Mouse (Mus musculus): ENCODE measurements around the gene Hvcn1.
A peak's percentile ranks its signal among the peaks of the same experiment; 100 is the strongest.

Gene Hvcn1

DNA sequence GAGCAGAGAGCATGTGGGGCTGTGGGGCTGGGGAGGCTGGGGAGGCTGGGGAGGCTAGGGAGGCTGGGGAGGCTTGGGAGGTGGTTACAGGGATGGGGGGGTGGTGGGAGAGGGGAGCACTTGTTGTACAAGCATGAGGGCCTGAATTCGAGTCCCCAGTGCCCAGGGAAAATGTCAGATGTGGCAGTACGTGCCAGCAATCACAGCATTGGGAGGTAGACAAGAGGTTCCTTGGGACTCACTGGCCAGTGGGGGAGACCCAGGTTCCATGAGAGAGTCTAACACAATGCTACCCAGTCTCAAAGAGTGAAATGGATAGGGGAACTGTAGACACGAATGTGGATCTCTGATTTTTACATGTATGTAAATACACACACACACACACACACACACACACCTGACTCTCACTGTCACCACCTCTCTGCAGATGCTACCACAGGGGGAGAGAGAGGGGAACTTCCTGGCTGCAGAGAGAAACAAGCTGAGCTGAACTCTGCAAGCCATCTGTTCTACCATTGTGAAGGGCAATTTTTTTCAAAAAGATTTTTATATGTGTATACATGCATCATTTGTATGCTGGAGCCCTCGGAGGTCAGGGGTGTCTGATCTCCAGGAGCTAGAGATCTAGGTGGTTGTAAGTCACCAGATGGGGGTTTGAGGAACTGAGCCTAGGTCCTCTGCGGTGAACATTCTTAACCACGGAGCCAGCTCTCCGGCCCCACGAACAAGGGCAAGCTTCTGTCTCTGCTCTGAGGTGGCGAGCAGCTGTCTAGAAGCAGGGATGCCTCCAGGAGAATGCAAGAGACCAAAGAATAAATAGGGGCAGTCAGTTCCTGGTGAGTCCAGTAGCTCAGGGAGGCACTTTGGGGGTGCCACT lies 28.0 kb downstream of the Hvcn1 start:
- ATAC-seq (ENCODE audit: low TSS enrichment), result no peak

DNA sequence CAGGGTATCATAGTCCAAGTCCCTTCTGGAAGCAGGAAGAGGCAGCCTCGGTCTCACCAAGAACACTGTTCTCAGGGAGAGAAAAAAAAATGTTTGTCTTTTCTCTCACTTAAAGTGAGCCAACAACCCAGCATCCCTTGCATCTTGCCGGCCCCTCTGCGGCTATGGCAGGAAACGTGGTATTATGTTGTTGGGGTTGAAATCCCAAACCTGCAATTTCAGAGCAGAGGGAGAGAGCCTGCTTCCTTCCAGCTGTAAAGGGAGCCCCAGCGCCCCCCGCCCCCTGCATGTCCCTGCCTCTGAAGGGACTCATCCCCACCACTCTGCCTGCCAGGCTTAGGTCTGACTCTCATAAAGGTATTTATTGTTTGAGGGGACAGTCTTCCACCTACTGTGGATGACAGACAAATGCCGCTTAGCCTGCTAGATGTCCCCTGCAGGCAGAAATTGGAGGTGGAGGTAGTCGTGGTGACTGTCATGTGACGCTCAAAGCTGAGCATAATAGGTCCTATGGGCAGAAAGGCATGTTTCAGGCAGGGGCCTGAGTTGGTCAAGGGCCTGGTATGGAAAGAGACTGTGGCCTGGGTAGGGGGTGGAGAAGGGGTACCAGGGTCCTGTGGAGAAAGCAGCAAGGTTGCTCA lies 28.7 kb downstream of the Hvcn1 start:
- ATAC-seq (ENCODE audit: low TSS enrichment), result no peak

DNA sequence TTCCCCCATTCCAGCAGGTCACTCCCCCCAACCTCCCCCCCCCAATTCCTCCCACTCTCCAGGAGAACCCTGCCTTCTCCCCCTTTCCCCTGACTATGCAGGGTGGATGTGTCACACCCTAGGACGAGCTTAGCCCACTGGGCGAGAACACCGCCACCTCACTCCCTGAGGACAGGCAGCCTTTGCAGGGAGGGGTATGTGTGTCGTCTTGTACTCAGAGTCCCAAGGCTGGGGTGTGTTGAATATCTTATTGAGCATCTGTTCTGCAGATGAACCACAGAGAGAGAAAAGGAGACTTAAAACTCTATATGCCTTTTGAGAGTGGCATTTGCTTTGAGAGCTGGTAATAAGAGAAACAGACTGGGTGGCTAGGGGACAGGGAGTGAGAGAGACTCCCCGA lies 30.6 kb downstream of the Hvcn1 start:
- ATAC-seq (ENCODE audit: low TSS enrichment), result peak; percentile 70

DNA sequence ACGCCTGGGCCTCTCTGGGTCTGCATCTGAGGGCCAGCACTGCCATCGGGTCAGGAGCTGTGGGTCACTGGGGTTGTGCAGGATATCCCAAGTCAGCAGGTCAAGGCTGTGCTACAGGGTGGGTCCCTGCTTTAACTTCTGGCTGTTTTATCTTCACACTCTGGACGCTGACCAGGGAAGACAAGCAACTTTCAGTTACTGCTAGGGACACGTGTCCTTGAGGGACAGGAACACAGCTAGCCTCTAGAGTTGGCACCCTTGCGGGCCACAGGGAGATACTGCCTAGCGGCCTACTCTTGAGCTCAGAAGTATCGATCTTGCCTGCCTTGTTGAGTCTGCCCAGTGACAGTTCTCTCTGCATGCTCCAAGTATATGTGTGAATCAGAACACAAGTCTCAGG lies 33.0 kb downstream of the Hvcn1 start:
- no peak for ATAC-seq (ENCODE audit: low TSS enrichment)

DNA sequence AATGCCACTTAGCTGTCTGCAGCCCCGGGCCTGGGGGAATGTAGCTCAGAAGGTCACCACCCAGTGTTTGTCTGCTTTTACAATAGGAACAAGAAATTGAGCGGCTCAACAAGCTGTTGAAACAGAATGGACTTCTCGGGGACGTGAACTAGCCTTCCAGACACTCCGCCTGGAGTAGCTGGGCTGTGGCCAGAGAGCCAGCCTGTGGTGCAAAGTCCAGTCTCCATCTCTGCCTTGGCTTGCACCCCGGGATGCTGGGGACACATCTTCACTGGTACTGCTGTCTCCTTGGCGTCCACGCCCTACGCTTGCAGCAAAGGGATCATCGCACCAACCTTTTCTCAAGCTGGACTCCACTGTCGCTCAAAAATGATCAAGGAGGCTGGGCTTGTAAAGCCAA lies 33.9 kb downstream of the Hvcn1 start:
- ATAC-seq (ENCODE audit: low TSS enrichment), result no peak

DNA sequence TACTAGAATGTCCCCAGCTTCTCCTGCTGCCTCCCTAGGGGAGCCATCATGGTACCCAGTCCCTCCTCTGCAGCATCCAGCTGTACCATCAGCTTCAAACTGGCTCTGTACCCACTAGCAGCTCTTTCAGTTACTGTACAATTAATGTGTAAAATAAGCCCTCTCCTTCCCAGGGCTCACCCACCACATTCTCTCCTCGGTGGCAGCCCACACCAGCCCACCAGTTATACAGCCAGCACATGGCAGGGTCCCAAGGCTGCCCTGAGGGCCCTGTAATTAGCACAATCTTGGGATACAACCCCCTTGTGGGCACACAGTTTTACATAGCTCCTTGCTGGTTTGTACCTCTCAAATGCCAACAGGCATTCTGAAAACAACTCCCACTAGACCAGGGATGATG lies 34.4 kb downstream of the Hvcn1 start:
- peak; percentile 16; the same call in 1 of the 2 replicates for ATAC-seq (ENCODE audit: low TSS enrichment)

DNA sequence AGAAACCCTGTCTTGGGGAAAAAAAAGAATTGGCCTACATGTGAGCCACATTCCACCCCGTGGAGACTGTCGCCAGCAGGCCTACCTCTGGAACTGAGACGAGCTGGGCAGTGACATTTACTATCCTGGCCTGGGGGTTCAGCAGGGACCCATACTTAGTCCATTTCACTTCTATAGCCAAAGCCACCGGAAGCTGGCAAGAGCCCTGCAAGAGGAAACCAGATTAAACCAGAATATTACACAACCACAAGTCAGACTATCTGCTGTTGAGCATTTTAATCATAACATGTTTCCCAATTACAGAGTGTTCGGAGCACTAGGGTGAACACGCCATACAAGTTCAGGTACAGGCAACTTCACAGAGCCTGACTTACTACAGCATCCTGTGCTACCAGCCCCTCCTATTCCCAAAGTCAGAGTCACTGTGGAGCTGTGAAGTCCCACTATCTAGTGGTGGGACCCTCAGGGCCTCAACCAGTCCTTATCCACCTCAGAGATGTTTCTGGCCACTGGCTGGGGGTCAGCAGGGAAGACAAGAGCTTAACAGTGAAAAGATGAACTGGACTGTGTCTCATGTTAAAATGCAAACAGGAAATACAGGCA lies 36.0 kb downstream of the Hvcn1 start:
- no peak for ATAC-seq (ENCODE audit: low TSS enrichment)

DNA sequence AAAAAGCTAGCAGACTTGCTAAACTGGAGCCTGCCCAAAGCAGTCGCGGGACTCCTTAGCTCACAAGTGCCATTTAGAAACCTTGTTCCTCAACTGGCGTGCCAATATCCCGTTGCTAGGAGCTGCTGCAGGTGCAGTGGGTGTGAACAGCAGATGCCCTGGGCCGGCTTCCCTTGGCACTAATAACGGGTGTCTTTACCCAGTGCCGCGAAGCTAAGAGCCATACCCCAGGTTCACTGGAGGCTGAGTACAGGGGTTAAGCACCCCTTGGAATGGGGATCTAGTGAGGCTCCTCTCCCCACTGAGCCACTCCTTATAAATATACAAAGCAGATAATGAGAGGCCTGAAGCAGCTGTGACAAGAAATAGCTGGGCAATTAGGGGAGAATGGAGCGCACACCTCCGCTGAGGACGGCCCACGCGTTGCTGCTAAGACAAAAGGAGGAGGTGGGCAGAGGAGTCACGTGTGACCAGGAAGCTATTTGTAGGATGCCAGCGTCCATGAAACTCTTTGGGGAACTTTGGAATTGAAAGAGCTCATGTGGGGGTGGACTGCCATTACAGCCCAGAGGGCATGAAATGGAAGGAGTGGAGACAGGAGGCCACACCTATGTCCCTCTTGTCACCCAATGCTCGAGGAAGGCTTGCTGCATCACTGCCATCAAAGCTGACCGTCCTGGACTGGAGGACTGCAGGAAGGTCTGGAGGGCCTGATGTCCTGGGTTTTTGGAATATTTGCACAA lies 37.3 kb downstream of the Hvcn1 start:
- ATAC-seq (ENCODE audit: low TSS enrichment), result no peak

DNA sequence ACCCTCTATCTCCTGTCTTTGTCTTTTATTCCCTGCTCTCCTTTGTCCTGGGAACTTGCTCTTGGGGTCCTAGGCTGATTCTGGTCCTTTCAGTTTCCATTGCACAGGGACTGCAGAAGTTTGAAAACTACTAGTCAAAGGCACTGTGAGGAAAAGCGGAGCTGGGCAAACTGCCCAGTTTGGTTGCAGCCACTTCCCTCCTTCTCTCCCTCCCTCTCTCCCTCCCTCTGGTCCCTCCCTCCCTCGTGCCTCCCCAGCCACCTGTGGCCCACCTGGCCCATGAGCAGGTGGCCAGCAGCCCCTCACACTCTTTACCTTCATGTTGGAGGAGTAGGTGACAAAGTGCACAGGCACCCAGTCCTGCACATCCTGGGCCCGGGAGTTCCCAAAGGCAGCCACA lies 38.6 kb downstream of the Hvcn1 start:
- ATAC-seq (ENCODE audit: low TSS enrichment), result no peak

DNA sequence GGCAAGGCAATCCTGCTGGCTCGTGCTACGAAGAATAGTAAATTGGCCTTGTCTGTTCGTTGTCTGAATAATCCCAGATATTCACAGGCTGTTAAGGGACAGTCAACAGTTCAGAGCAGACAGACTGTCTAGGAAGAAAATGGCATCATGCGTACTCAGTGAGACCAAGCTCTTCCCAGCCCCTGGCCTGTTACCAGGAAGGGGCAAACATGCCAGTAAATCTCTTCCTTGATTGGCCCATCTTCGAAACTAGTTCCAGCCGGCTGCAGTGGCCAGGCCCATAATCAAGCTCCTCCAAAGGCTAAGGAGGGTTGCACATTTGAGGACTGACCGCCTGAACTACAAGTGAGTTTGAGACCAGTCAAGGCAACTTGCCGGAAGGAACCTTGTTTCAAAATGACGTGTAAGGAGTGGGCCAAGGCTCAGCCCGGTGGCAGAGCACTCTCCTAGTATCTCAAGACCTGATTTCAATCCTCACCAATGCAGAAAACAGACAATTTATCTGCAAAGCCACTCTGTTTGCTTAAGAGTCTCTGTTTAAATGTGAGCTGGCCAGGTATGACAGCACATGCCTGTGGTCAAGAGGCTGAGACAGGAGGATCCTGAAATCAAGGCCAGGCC lies 40.1 kb downstream of the Hvcn1 start:
- no peak for ATAC-seq (ENCODE audit: low TSS enrichment)

DNA sequence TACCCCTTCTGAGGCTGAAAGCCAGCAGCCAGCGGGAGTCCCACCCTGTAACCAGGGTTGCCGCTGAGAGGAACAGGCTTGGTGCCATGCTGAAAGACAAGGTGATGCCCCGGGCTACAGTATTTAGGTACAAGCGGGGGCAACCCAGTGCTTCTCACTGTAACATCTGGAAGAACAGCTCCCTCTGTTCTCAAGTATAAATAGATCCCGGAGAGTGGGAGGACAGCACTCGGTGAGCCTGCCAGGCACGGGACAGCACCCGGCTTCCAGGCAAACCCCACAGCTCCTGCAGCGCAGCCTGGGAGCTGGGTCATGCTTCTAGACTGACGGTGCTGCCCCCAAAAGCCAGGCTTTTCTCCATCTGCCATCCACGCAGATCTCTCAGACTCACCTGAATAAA lies 40.9 kb downstream of the Hvcn1 start:
- peak; percentile 72; the same call in 1 of the 2 replicates for ATAC-seq (ENCODE audit: low TSS enrichment)

DNA sequence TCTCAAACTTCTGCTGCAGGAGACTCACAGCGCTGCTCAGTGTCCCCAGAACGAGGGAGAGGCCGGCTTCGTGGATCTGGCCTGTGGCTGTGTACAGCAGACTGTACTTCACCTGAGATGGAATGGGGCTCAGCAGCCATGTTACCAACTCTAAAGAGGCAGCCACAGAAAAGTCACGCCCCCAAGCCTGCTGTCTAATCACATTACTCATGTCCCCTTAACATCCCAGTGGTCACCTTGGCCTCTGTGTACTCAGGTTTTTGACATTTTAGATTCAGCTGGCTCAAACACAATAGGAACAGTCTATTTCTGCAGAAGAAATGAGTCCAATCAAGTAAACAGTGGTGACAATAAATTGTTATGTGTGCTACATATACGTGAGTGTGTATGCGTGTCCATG lies 41.3 kb downstream of the Hvcn1 start:
- ATAC-seq (ENCODE audit: low TSS enrichment), result no peak

DNA sequence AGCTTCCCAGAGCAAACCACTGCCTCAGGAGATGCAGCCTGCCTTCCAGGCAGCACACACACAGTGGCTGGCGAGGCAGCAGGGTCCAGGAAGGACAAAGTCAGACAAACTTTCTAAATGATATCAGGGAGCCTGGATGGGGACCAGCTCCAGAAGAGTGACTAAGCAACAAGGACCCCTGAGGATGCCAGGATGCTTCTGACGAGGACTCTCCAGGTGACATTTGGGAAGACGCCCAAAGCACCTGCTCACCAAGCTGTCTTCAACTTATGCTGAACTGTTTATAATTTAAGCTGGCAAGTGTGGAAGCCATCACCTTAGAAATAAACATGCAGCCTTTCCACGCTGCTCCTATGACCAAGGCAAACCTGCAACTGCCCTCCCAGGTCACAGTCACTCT lies 42.7 kb downstream of the Hvcn1 start:
- ATAC-seq (ENCODE audit: low TSS enrichment), result no peak

DNA sequence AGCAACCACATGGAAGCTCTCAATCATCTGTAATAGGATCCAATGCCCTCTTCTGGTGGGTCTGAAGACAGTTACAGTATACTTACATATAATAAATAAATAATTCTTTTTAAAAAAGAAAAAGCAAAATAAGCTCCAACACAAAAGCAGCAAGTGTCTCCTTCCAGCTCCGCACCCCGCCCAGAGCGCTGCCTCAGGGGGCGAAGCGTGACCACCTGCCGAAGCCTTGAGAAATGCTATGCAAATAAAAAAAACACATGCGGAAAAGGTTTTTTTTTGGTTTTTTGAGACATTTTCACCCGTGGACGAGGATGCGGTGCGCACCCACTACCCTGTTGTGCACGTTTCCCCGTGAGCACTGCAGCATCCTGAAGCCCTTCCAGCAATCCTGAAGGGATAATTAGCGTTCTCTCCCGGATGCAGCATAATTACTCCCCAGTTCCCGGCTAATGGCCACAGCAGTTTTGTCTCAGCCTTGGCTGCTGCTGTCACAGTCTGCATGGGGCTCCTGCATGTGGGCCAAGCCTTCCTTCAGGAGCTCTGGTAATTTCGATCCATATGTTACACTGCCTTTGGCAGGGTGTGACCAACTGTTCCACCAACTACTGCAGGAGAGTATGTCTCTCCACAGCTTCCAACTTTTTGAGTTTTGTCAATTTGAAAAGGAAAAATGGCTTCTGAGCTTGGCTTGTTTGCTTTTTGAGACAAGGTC lies 45.4 kb downstream of the Hvcn1 start:
- ATAC-seq (ENCODE audit: low TSS enrichment), result peak; percentile 54; the same call in 1 of the 2 replicates

DNA sequence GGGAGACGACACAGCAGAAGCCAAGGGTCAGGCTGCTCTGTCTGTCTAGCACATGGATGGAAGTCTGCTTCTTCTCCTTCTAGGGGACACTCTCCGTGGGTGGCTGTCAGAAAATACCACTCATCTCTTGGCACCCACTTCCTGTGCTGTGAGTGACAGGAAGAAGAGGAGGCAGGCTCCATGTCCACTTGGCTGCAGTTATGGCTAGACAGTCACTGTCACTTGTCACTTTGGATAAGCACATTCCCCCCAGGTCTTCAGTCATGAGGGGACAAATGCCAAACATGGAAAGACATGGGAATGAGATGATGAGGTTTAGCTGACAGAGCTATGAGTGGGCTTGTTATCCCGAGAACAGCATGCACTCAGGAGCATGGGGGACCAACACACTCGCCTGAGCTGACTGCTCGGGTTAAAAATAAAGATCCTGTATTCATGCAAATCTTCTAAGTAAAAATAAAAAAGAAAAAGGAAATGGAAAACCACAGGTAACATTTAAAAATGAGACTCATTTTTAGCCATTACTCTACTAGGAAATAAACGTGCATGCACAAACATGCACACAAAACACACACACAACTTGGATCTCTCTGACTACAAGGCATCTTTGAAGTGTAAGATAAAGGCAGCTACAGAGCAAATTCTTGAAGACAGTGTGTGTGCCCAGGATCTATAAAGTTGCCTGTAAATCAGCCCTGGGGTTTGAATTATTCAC lies 51.6 kb downstream of the Hvcn1 start:
- ATAC-seq (ENCODE audit: low TSS enrichment), result no peak

DNA sequence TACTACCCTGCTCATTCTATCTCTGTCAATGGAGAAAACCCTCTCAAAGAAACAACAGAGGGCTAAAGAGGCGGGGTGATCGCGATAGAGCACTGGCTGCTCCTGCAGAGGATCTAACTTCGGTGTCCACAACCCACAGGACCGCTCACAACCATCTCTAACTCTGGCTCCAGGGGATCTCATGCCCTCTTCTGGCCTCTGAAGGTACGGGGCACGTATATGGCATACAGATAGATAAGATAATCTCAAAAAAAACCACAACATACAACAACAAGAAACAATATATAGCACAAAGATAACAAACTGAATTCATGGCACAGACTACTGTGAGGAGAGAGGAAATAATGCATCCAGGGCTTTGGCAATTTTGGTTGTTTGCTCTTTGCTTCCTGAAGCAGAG lies 55.5 kb downstream of the Hvcn1 start:
- ATAC-seq (ENCODE audit: low TSS enrichment), result no peak

DNA sequence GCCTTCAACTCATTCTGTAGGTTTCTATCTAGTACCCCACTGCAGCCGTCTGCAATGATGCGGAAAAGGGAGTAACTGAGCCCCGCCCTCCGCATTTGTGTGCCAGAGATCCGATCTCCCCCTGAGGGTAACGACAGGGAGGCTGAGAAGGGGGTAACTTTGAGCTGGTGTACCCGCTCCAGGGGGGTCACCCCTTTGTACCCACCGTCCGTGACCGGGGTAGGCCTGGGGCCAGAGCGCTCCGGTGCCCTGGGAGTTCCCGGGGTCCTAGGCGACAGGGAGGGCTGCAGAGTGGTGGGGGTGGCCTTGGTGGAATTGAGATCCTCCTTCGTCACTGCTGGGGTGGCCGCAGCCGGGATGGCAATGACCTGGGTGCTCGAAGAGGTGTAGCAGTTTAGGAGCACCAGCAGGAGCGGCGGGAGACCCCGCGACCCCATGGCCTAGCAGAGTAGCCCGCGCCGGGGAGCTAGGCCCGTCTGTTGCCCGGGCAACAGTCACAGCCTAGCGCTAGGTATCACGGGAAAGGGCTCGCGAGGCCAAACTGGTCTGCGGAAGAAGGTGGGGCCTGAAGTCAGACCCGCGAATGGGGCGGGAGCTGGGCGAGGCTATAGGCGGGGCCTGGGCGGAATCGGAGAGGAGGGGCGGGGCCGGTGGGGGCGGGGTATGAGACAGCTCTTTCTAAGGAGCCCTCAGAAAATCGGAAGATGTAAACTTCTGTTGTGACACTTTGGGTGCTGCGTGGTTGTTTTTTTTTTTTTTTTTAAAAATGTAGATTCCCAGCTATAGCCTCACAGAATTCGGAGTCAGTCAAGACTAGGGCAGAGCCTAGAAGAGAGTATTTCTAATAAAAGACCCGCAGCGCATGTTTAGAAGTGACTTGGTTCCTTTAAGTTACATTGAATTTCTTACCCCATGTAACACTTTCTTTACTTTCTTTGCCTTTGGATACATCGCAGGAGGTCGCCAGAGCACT lies 57.6 kb downstream of the Hvcn1 start, which contains the start of gene Tctn1:
Tctn1 (minus strand) TSS at position 528 of the 973 bp plus-strand sequence.
- peak; percentile 98 for ATAC-seq (ENCODE audit: low TSS enrichment)

DNA sequence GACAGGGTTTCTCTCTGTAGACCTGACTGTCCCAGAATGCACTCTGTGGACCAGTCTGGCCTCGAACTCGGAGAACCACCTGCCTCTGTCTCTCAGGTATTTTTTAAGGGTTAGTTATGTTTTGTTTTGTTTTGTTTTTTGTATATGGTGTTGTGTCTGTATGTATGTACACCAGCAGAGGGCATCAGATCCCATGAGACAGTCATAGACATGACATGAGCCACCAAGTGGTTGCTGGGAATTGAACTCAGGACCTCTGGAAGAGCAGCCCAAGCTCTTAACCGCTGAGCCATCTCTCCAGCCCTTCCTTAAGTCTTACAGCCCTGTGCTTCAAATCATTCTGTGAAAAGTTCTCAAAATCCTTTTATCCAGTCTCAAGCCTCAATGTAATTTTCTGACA lies 58.6 kb downstream of the Hvcn1 start:
- no peak for ATAC-seq (ENCODE audit: low TSS enrichment)

DNA sequence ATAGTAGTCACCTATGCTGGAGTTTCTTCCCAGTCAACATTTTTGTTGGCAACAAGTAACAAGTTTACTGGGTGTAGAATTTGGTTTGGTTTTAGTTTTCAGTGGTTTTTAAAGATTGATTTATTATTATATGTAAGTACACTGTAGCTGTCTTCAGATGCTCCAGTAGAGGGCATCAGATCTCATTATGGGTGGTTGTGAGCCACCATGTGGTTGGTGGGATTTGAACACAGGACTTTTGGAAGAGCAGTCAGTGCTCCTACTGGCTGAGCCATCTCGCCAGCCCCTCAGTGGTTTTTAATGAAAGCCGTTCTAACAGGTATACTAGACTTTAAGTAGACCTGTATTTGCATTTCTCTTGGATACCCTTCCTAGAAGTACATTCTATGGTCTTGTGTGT lies 59.3 kb downstream of the Hvcn1 start:
- ATAC-seq (ENCODE audit: low TSS enrichment), result no peak
